Mouse (Mus musculus): ENCODE data around the gene Tbc1d14.

DNA sequence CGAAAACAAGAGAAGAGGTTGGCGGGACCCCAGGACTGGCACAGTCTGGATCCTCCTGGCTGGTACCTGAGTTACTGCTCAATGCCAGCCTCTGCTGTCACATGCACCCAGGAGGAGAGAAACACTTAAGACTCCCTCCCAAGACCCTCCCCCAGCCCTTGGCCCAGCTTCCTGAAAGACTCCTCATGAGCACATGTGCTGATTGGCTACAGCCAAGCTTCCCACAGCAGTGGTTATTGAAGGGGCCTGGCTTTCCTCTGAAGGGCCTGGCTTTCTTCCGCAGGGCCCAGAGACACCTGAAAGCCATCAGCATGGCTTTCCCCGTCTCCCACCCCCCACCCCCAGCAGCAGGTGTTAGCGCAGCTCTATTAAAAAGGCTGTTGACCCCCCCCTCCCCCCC, at the start of gene Tbc1d14:
- TF ChIP-seq GATA1 (IDR thresholded peaks at IDR 0.05; ENCODE audit: low read length) (no peak), TAL1 (IDR thresholded peaks at IDR 0.05; ENCODE audit: low read length) (no peak)

All from erythroblast, embryonic 14.5 days (primary cell).